Mouse (Mus musculus): Measurements from ENCODE around the gene Tnfrsf26. TPM values are rescaled to one million over a fixed set of nuclear protein-coding genes. Genes with fewer than 3 reads are reported as not detected.
"Not testable (repeated sequence)": the region's sequence is repeated elsewhere in the genome, so short reads cannot be mapped to it uniquely, and the experiment has no call there.

Tnfrsf26 gene
- 0.45 and 0.48 TPM in 2 replicates for polyA plus RNA-seq (2015; fragmentation: Nextera tagmentation; extraction: Ambion mirVana)

DNA sequence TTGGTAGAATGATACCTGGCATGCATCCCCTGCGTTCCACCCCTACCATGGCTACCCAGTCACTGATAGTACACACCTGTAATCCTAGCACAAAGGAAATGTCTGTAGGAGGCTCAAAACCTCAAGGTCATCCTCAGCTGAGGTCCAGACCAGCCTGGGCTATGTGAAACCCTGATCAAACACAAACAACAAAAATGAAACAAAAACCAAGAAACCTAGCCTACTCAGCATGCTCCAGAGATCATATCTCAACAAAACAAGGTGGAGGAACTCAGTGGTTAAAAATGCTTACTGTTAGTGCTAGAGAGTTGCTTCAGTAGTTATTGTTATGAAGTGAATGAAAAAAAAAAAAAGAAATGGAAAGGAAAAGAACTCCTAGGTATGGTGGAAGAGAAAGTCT, at the start of gene Tnfrsf26:
Tnfrsf26 (minus strand) TSS at position 183 of the 400 bp plus-strand sequence.
- 92% methylated on average over 1 of the region's 1 CpGs for WGBS
- Histone ChIP-seq H3K4me3 (ENCODE audit: low read length) (no peak within 1 kb of the TSS), H3K27me3 (ENCODE audit: control insufficient read depth, insufficient read depth, low read depth, low read length) (no peaks in the 10 kb centered on the region), H3K9me3 (ENCODE audit: control insufficient read depth, low read length) (no peaks in the 10 kb centered on the region), H3K36me3 (ENCODE audit: control insufficient read depth, insufficient read depth, low read length) (no peaks in the 10 kb centered on the region), H3K4me2 (ENCODE audit: low read depth, low read length) (no peak within 1 kb of the TSS), H3K9ac (ENCODE audit: low read length) (no peak within 1 kb of the TSS), H3K4me1 (replicated peaks; ENCODE audit: control insufficient read depth, insufficient read depth, low read length) (no peaks in the 10 kb centered on the region), H3K27ac (ENCODE audit: low read length) (no peak within 1 kb of the TSS)
- no peak for ATAC-seq (ENCODE audit: low read depth)

GRCm38 (mm10) chr7:143666427-143667311, 38.1 kb upstream of the Tnfrsf26 start:
- Histone ChIP-seq H3K9ac (ENCODE audit: low read length) (no peak overlapping the region), H3K36me3 (ENCODE audit: control insufficient read depth, insufficient read depth, low read length) (no peaks in the 10 kb centered on the region), H3K4me3 (ENCODE audit: low read length) (no peak overlapping the region), H3K27me3 (ENCODE audit: control insufficient read depth, insufficient read depth, low read depth, low read length) (no peaks in the 10 kb centered on the region), H3K4me1 (replicated peaks; ENCODE audit: control insufficient read depth, insufficient read depth, low read length) (no peaks in the 10 kb centered on the region), H3K4me2 (ENCODE audit: low read depth, low read length) (no peak overlapping the region), H3K9me3 (ENCODE audit: control insufficient read depth, low read length) (no peaks in the 10 kb centered on the region), H3K27ac (ENCODE audit: low read length) (no peak overlapping the region)
- ATAC-seq (ENCODE audit: low read depth), result no peak

DNA sequence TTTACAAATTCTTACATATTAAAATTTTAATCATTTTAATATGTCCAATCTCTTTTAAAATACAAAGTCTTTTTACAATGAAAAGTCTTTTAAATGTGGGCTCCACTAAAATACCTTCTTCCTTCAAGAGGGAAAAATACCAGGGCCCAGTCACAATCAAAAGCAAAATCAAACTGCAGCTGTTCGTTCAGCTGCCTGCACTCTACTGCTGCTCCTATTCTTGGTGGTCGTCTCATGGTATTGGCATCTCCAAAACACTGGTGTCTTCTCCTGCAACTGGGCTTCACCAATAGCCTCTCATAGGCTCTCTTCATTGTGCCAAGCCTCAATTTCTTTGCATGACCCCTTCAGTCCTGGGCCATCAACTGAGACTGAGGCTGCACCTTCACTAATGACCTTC, 34.9 kb upstream of the Tnfrsf26 start:
- H3K27me3 ChIP-seq (ENCODE audit: control insufficient read depth, insufficient read depth, low read depth, low read length), result no peaks in the 10 kb centered on the region
- WGBS, result 76% methylated on average over 2 of the region's 2 CpGs
- H3K4me2 ChIP-seq (ENCODE audit: low read depth, low read length), result no peak overlapping the region
- H3K36me3 ChIP-seq (ENCODE audit: control insufficient read depth, insufficient read depth, low read length), result no peaks in the 10 kb centered on the region
- no peak overlapping the region for H3K9ac ChIP-seq (ENCODE audit: low read length)
- ATAC-seq (ENCODE audit: low read depth), result no peak
- no peak overlapping the region for H3K4me3 ChIP-seq (ENCODE audit: low read length)
- no peaks in the 10 kb centered on the region for H3K4me1 ChIP-seq (replicated peaks; ENCODE audit: control insufficient read depth, insufficient read depth, low read length)
- H3K27ac ChIP-seq (ENCODE audit: low read length), result no peak overlapping the region
- H3K9me3 ChIP-seq (ENCODE audit: control insufficient read depth, low read length), result no peaks in the 10 kb centered on the region

- ATAC-seq (ENCODE audit: low read depth), result no peak
- no peak overlapping the region for H3K27ac ChIP-seq (ENCODE audit: low read length)
- H3K4me1 ChIP-seq (replicated peaks; ENCODE audit: control insufficient read depth, insufficient read depth, low read length), result no peaks in the 10 kb centered on the region
- H3K4me2 ChIP-seq (ENCODE audit: low read depth, low read length), result no peak overlapping the region
- no peak overlapping the region for H3K9ac ChIP-seq (ENCODE audit: low read length)
- no peaks in the 10 kb centered on the region for H3K27me3 ChIP-seq (ENCODE audit: control insufficient read depth, insufficient read depth, low read depth, low read length)
- H3K9me3 ChIP-seq (ENCODE audit: control insufficient read depth, low read length), result no peaks in the 10 kb centered on the region
- no peaks in the 10 kb centered on the region for H3K36me3 ChIP-seq (ENCODE audit: control insufficient read depth, insufficient read depth, low read length)
- H3K4me3 ChIP-seq (ENCODE audit: low read length), result no peak overlapping the region
These were observed 32.3 kb upstream of the Tnfrsf26 start for GRCm38 (mm10) chr7:143660797-143661196.

DNA sequence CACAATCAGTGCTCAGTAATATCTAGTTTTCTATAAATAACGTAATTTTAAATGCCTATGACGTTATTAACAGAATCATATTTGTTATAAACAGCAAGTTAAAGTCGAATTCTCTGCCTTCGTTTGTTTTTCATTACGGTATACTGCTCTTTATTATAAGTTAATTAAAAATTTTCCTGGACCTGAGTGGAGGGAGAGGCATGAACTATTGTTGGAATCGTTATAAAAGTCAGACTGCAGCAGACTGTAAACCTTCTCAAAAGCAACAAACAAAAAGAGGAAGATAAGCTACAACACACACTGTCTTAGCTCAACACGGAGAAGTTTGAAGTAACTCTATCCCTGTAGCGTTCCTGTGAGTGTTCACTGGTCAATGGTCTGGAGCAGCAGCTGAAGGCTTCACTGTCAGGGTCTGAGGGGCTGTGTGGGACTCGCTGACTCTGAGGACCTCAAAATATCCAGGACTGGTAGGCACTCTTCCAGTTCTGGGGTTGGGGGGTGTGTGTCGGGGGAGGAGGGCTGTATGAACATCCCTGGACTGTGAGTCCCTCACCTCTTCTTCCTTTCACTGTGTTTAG, 21.3 kb upstream of the Tnfrsf26 start:
- WGBS, result 50% methylated on average over 10 of the region's 10 CpGs
- peak overlapping the region; percentile 75 for H3K4me3 ChIP-seq (ENCODE audit: low read length)
- H3K9me3 ChIP-seq (ENCODE audit: control insufficient read depth, low read length); ATAC-seq (ENCODE audit: low read depth); H3K9ac ChIP-seq (ENCODE audit: low read length); H3K27ac ChIP-seq (ENCODE audit: low read length); H3K36me3 ChIP-seq (ENCODE audit: control insufficient read depth, insufficient read depth, low read length); H3K27me3 ChIP-seq (ENCODE audit: control insufficient read depth, insufficient read depth, low read depth, low read length); H3K4me1 ChIP-seq (replicated peaks; ENCODE audit: control insufficient read depth, insufficient read depth, low read length): not testable (repeated sequence)
- peak overlapping the region; percentile 92; the same call in 1 of the 2 replicates for H3K4me2 ChIP-seq (ENCODE audit: low read depth, low read length)

GRCm38 (mm10) chr7:143649034-143649768, 20.7 kb upstream of the Tnfrsf26 start, which contains the start of gene Tnfrsf22:
TSS of gene Tnfrsf22 (minus strand) at chr7:143649661.
- Histone ChIP-seq H3K4me3 (ENCODE audit: low read length) (peak within 1 kb of the TSS; percentile 75), H3K27ac (ENCODE audit: low read length) (no peak within 1 kb of the TSS), H3K9me3 (ENCODE audit: control insufficient read depth, low read length) (no peaks in the 10 kb centered on the region), H3K36me3 (ENCODE audit: control insufficient read depth, insufficient read depth, low read length) (no peaks in the 10 kb centered on the region), H3K4me2 (ENCODE audit: low read depth, low read length) (peak within 1 kb of the TSS; percentile 92), H3K4me1 (replicated peaks; ENCODE audit: control insufficient read depth, insufficient read depth, low read length) (no peaks in the 10 kb centered on the region), H3K27me3 (ENCODE audit: control insufficient read depth, insufficient read depth, low read depth, low read length) (no peaks in the 10 kb centered on the region), H3K9ac (ENCODE audit: low read length) (peak within 1 kb of the TSS; percentile 73)
- peak; percentile 99 for ATAC-seq (ENCODE audit: low read depth)
- WGBS, result 3% methylated on average over 39 of the region's 39 CpGs

DNA sequence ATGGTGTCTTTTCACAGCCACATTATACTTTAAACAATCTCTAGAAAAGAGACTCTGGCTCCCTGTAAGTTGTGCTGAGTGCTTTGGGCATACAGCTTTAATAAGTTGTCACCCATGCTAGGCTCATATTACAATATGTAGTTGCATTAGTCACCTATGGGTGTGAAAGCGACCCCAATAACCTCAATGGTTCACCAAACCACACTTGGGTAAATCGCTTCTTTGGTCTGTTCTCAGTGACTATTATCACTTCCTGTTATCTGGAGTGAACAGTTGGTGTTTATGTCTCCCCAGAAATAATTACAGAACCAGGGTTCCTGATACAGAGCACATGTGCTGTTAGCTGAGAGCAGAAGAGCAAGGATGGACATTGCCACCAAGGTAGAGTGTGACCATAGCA, 15.4 kb upstream of the Tnfrsf26 start:
- not testable (repeated sequence) for H3K4me1 ChIP-seq (replicated peaks; ENCODE audit: control insufficient read depth, insufficient read depth, low read length); H3K9ac ChIP-seq (ENCODE audit: low read length); H3K4me3 ChIP-seq (ENCODE audit: low read length); H3K36me3 ChIP-seq (ENCODE audit: control insufficient read depth, insufficient read depth, low read length); H3K27me3 ChIP-seq (ENCODE audit: control insufficient read depth, insufficient read depth, low read depth, low read length); ATAC-seq (ENCODE audit: low read depth); H3K27ac ChIP-seq (ENCODE audit: low read length); H3K4me2 ChIP-seq (ENCODE audit: low read depth, low read length); H3K9me3 ChIP-seq (ENCODE audit: control insufficient read depth, low read length)
- WGBS, result 74% methylated on average over 2 of the region's 2 CpGs

DNA sequence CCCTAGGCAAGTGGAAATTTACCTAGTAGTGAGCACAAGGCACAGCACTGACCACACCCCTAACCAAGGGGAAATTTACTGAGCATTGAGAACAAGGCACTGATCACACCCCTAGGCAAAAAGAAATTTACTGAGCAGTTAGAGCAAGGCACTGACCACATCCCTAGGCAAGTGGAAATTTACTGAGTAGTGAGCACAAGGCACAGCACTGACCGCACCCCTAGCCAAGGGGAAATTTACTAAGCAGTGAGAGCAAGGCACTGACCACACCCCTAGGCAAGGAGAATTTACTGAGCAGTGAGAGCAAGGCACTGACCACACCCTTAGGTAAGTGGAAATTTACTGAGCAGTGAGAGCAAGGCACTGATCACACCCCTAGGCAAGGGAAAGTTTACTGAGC, 8.2 kb upstream of the Tnfrsf26 start:
- Histone ChIP-seq H3K4me3 (ENCODE audit: low read length) (no peak overlapping the region), H3K36me3 (ENCODE audit: control insufficient read depth, insufficient read depth, low read length) (no peaks in the 10 kb centered on the region), H3K4me1 (replicated peaks; ENCODE audit: control insufficient read depth, insufficient read depth, low read length) (no peaks in the 10 kb centered on the region), H3K4me2 (ENCODE audit: low read depth, low read length) (no peak overlapping the region), H3K9ac (ENCODE audit: low read length) (no peak overlapping the region), H3K27ac (ENCODE audit: low read length) (no peak overlapping the region), H3K9me3 (ENCODE audit: control insufficient read depth, low read length) (no peaks in the 10 kb centered on the region), H3K27me3 (ENCODE audit: control insufficient read depth, insufficient read depth, low read depth, low read length) (no peaks in the 10 kb centered on the region)
- WGBS, result 100% methylated on average over 1 of the region's 1 CpGs
- ATAC-seq (ENCODE audit: low read depth), result no peak

DNA sequence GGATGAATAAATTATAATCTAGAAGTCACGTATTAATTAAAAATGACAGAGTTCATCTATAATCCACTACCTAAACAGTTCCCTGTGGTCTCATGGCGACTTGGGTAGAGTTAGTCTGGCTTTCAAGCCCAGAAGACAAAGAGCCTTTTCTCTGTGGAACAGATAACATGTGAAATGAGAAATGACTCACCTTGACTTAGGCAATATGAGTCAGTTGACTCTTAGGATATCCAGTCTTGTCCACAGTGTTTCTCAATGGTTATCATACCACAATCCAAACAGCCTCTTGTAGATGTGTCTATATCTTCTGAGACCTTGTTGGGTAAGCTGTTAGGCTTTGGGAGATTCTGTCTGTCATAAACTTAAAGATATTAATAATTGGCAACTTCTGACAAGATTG, 3.0 kb upstream of the Tnfrsf26 start:
- H3K36me3 ChIP-seq (ENCODE audit: control insufficient read depth, insufficient read depth, low read length), result no peaks in the 10 kb centered on the region
- no peak overlapping the region for H3K27ac ChIP-seq (ENCODE audit: low read length)
- no peak overlapping the region for H3K4me2 ChIP-seq (ENCODE audit: low read depth, low read length)
- H3K27me3 ChIP-seq (ENCODE audit: control insufficient read depth, insufficient read depth, low read depth, low read length), result no peaks in the 10 kb centered on the region
- ATAC-seq (ENCODE audit: low read depth), result no peak
- H3K4me3 ChIP-seq (ENCODE audit: low read length), result no peak overlapping the region
- no peaks in the 10 kb centered on the region for H3K4me1 ChIP-seq (replicated peaks; ENCODE audit: control insufficient read depth, insufficient read depth, low read length)
- H3K9me3 ChIP-seq (ENCODE audit: control insufficient read depth, low read length), result no peaks in the 10 kb centered on the region
- WGBS, result 56% methylated on average over 2 of the region's 2 CpGs
- H3K9ac ChIP-seq (ENCODE audit: low read length), result no peak overlapping the region

All from lung, embryonic 16.5 days (tissue).